Mouse (Mus musculus): ENCODE measurements at regions not wholly inside any gene's neighbourhood (a gene's known extent, or its start where the extent isn't known, plus 50 kb on each side); places are given as distances from the start of the nearest gene placed in this dataset.
A peak's percentile ranks its signal among the peaks of the same experiment; 100 is the strongest.
"Not testable (repeated sequence)": the region's sequence is repeated elsewhere in the genome, so short reads cannot be mapped to it uniquely, and the experiment has no call there.

DNA sequence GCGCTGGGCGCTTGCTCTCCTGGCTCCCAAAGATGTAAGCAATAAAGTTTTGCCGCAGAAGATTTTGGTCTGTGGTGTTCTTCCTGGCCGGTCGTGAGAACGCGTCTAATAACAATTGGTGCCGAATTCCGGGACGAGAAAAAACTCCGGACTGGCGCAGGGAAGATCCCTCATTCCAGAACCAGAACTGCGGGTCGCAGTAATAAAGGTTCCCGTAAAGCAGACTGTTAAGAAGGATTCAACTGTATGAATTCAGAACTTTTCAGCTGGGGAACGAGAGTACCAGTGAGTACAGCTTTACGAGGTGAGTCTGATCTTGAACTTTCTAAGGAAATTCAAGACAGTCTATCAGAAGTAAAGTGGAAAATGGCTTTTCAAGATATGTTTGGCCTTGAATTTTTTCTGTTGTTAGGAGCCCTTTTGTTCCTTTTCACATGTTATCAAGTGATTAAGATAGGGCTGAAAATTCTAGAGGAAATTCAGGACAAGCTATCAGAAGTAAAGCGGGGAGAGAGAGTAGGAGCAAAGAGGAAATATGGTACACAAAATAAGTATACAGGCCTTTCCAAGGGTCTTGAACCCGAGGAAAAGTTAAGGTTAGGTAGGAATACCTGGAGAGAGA lies 76.4 kb downstream of the Dusp6 start:
- not testable (repeated sequence) for H3K36me3 ChIP-seq (ENCODE audit: control insufficient read depth, insufficient read depth, low read length); H3K9ac ChIP-seq (ENCODE audit: low read depth, low read length); H3K4me2 ChIP-seq (replicated peaks; ENCODE audit: low read depth, low read length); H3K4me3 ChIP-seq (ENCODE audit: low read length); H3K27ac ChIP-seq (ENCODE audit: low read depth, low read length); H3K4me1 ChIP-seq (ENCODE audit: control insufficient read depth, insufficient read depth, low read length); H3K9me3 ChIP-seq (ENCODE audit: control insufficient read depth, low read length); H3K27me3 ChIP-seq (ENCODE audit: control insufficient read depth, insufficient read depth, low read length); ATAC-seq (ENCODE audit: low FRiP score, low TSS enrichment)
- WGBS, result 100% methylated on average over 8 of the region's 19 CpGs

DNA sequence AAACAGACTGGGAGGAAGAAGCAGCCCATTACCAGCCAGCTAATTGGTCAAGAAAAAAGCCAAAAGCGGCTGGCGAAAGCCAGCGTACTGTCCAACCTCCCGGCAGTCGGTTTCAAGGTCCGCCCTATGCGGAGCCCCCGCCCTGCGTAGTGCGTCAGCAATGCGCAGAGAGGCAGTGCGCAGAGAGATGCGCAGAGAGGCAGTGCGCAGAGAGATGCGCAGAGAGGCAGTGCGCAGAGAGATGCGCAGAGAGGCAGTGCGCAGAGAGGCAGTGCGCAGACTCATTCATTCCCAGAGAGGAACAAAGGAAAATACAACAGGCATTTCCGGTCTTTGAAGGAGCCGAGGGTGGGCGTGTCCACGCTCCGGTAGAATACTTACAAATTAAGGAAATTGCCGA lies 77.0 kb downstream of the Dusp6 start:
- not testable (repeated sequence) for H3K4me3 ChIP-seq (ENCODE audit: low read length); H3K27ac ChIP-seq (ENCODE audit: low read depth, low read length); H3K27me3 ChIP-seq (ENCODE audit: control insufficient read depth, insufficient read depth, low read length); H3K9ac ChIP-seq (ENCODE audit: low read depth, low read length); ATAC-seq (ENCODE audit: low FRiP score, low TSS enrichment); H3K36me3 ChIP-seq (ENCODE audit: control insufficient read depth, insufficient read depth, low read length); H3K4me1 ChIP-seq (ENCODE audit: control insufficient read depth, insufficient read depth, low read length); H3K4me2 ChIP-seq (replicated peaks; ENCODE audit: low read depth, low read length); H3K9me3 ChIP-seq (ENCODE audit: control insufficient read depth, low read length)
- no CpG with 5 or more reads among the region's 25 CpGs for WGBS

DNA sequence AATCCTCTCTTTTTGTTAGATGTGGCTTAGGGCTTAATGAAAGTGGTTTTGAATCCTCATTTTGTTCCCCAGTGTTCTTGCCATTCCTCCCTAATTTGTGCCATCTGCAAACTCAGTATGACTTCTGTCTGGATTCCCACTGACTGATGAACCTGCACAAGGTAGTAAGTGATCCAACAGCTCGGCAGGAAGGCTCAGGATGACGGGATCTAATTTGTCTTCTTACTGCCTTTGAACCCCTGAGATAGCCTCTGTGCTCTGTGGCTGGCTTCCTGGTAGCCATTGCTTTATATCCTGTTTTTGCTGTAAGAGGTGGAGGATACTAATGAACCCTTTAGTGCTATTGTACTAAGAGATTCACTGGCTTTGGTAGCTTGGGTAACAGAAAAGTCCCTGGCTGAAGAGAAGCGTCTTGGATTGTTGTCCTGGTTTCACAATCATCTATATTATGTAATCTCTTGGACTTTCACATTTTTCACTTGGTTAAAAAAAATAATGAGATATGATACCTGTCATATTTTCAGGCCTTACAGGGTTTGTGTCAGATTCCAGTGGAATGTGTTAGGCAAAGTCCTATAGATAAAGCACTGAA lies 86.2 kb downstream of the Dusp6 start:
- WGBS, result 56% methylated on average over 3 of the region's 3 CpGs
- no peak overlapping the region for H3K4me3 ChIP-seq (ENCODE audit: low read length)
- H3K4me2 ChIP-seq (replicated peaks; ENCODE audit: low read depth, low read length), result no peak overlapping the region
- 0 out of 2 replicates have a peak, but pooled peaks cover 2% of the 10 kb centered on the region for H3K9me3 ChIP-seq (ENCODE audit: control insufficient read depth, low read length)
- no peaks in the 10 kb centered on the region for H3K27me3 ChIP-seq (ENCODE audit: control insufficient read depth, insufficient read depth, low read length)
- H3K9ac ChIP-seq (ENCODE audit: low read depth, low read length), result no peak overlapping the region
- ATAC-seq (ENCODE audit: low FRiP score, low TSS enrichment), result no peak
- H3K36me3 ChIP-seq (ENCODE audit: control insufficient read depth, insufficient read depth, low read length), result no peaks in the 10 kb centered on the region
- no peak overlapping the region for H3K27ac ChIP-seq (ENCODE audit: low read depth, low read length)
- peaks cover 6% of the 10 kb centered on the region; the same call in 1 of the 2 replicates for H3K4me1 ChIP-seq (ENCODE audit: control insufficient read depth, insufficient read depth, low read length)

DNA sequence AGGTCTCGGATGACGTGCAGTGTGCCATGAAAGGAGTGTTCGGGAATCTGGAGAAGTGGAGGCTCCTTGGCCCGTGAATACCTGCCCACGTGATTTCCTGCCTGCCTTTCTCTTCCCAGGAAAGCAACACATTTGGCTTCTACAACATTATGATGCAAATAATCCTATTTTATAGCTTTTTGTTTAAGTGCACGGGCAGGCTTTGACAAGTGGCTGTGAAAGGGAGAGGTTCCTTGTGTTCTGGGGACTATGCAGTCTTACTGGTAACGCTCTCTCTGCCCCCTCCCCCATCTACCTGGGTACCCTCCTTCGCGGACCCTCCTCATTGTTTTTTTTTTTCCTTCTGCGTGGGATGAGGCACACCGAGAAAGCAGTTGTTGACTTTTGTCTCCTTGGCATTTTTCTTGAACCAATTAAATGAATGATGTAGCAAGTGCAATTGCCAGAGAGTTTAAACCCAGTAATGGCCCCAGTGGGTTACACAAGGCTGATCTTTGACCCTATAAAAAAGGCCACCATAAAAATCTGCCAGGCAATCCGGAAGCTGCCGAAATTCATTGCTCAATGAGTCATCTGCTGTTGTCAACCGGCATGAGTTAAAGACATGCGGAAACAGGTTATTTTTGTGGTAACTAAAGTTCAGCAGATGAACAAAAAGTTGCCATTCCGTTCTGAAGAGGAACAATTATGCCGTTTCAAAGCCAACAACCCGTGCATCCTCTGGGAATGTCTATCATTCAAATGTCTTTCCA lies 90.7 kb downstream of the Dusp6 start:
- no peaks in the 10 kb centered on the region for H3K36me3 ChIP-seq (ENCODE audit: control insufficient read depth, insufficient read depth, low read length)
- peaks cover 6% of the 10 kb centered on the region; the same call in 1 of the 2 replicates for H3K4me1 ChIP-seq (ENCODE audit: control insufficient read depth, insufficient read depth, low read length)
- 9% methylated on average over 18 of the region's 18 CpGs for WGBS
- no peak overlapping the region for H3K4me3 ChIP-seq (ENCODE audit: low read length)
- H3K9ac ChIP-seq (ENCODE audit: low read depth, low read length), result no peak overlapping the region
- no peak overlapping the region for H3K27ac ChIP-seq (ENCODE audit: low read depth, low read length)
- peak overlapping the region; percentile 29 for H3K4me2 ChIP-seq (replicated peaks; ENCODE audit: low read depth, low read length)
- no peaks in the 10 kb centered on the region for H3K9me3 ChIP-seq (ENCODE audit: control insufficient read depth, low read length)
- peak; percentile 35; the same call in 1 of the 2 replicates for ATAC-seq (ENCODE audit: low FRiP score, low TSS enrichment)
- no peaks in the 10 kb centered on the region for H3K27me3 ChIP-seq (ENCODE audit: control insufficient read depth, insufficient read depth, low read length)

DNA sequence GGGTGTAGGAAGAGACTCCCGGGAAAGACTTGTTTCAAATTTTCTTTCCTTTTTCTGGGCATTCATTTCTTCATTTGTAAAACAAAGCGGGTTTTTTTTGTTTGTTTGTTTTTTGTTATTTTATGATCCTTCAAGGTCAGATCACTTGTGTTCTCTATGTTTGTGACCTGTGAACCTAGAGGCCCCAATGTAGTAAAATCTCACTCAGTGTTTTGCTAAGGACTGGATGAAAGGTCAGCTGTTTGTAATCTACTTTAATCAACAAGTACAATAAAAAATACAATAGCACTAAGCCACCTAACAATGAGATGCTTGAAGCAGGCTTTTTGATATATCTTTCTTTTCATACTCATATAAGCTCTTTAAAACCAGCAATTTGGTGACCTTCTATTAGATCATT lies 91.3 kb downstream of the Dusp6 start:
- no peak overlapping the region for H3K9ac ChIP-seq (ENCODE audit: low read depth, low read length)
- H3K4me3 ChIP-seq (ENCODE audit: low read length), result no peak overlapping the region
- no peak overlapping the region for H3K4me2 ChIP-seq (replicated peaks; ENCODE audit: low read depth, low read length)
- WGBS, result 22% methylated on average over 2 of the region's 2 CpGs
- no peaks in the 10 kb centered on the region for H3K27me3 ChIP-seq (ENCODE audit: control insufficient read depth, insufficient read depth, low read length)
- H3K27ac ChIP-seq (ENCODE audit: low read depth, low read length), result no peak overlapping the region
- H3K4me1 ChIP-seq (ENCODE audit: control insufficient read depth, insufficient read depth, low read length), result peaks cover 6% of the 10 kb centered on the region; the same call in 1 of the 2 replicates
- no peaks in the 10 kb centered on the region for H3K36me3 ChIP-seq (ENCODE audit: control insufficient read depth, insufficient read depth, low read length)
- H3K9me3 ChIP-seq (ENCODE audit: control insufficient read depth, low read length), result no peaks in the 10 kb centered on the region
- no peak for ATAC-seq (ENCODE audit: low FRiP score, low TSS enrichment)

DNA sequence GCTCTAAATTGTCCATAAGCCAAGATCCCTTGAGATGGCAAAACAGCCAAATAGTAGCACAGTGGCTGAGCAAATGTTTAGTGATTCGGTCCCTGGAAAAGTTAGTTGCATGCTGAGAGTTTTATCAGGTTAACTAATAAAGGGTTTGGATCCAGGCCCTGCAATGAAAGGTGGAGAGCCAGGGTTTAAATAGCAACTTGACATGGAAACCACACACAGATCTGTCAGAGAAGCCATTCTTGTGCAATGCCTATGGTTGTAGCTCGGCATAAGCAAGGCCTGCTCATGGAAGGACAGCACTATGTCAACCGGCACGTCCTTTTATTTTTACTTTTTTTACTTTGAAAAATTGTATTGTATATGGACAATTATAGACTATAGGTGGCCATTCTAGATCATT lies 92.3 kb downstream of the Dusp6 start:
- peaks cover 6% of the 10 kb centered on the region; the same call in 1 of the 2 replicates for H3K4me1 ChIP-seq (ENCODE audit: control insufficient read depth, insufficient read depth, low read length)
- no peaks in the 10 kb centered on the region for H3K27me3 ChIP-seq (ENCODE audit: control insufficient read depth, insufficient read depth, low read length)
- no peak overlapping the region for H3K4me2 ChIP-seq (replicated peaks; ENCODE audit: low read depth, low read length)
- WGBS, result 94% methylated on average over 4 of the region's 4 CpGs
- no peak overlapping the region for H3K9ac ChIP-seq (ENCODE audit: low read depth, low read length)
- H3K9me3 ChIP-seq (ENCODE audit: control insufficient read depth, low read length), result no peaks in the 10 kb centered on the region
- no peak for ATAC-seq (ENCODE audit: low FRiP score, low TSS enrichment)
- H3K36me3 ChIP-seq (ENCODE audit: control insufficient read depth, insufficient read depth, low read length), result no peaks in the 10 kb centered on the region
- no peak overlapping the region for H3K27ac ChIP-seq (ENCODE audit: low read depth, low read length)
- no peak overlapping the region for H3K4me3 ChIP-seq (ENCODE audit: low read length)

DNA sequence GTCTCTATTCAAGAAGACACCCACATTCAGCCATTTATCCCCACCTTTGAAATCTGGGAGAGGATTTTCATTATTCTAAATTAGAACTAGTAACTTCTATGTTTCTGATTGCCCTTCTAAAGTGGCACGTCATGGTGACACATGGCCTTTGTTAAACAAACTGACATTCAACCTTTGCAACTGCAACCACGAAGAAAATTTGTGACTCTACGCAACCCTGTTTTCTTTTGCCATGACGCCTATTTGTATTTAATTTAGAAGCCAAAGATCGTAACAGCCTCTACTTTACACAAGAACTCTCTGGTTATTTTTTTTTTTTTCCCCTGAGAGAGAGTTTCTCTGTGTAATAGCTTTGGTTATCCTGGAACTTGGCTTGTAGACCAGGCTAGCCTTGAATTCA lies 93.2 kb downstream of the Dusp6 start:
- Histone ChIP-seq H3K4me3 (ENCODE audit: low read length) (no peak overlapping the region), H3K36me3 (ENCODE audit: control insufficient read depth, insufficient read depth, low read length) (no peaks in the 10 kb centered on the region), H3K27me3 (ENCODE audit: control insufficient read depth, insufficient read depth, low read length) (no peaks in the 10 kb centered on the region), H3K27ac (ENCODE audit: low read depth, low read length) (no peak overlapping the region), H3K9ac (ENCODE audit: low read depth, low read length) (no peak overlapping the region), H3K9me3 (ENCODE audit: control insufficient read depth, low read length) (no peaks in the 10 kb centered on the region), H3K4me1 (ENCODE audit: control insufficient read depth, insufficient read depth, low read length) (peaks cover 6% of the 10 kb centered on the region; the same call in 1 of the 2 replicates), H3K4me2 (replicated peaks; ENCODE audit: low read depth, low read length) (no peak overlapping the region)
- ATAC-seq (ENCODE audit: low FRiP score, low TSS enrichment), result no peak
- WGBS, result 62% methylated on average over 5 of the region's 5 CpGs

DNA sequence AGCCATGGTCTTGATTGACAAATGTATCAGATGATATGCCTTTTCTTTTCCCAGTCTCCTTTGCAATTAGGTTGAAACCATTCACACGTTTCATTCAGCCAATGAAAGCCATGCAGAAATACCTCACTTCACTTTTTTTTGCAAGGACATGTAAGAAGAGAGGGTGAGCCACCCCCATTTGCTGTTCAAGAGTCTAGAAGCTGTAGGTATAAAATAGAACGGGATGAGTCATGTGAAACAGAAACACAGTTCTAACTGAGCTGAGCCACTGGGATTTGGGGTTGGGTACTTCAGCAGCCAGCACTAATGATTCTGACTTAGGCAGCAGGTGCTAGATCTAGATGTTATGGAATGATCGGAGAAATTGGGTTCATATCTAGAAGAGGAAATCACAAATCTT lies 93.9 kb downstream of the Dusp6 start:
- Histone ChIP-seq H3K4me3 (ENCODE audit: low read length) (no peak overlapping the region), H3K4me2 (replicated peaks; ENCODE audit: low read depth, low read length) (no peak overlapping the region), H3K9ac (ENCODE audit: low read depth, low read length) (no peak overlapping the region), H3K36me3 (ENCODE audit: control insufficient read depth, insufficient read depth, low read length) (no peaks in the 10 kb centered on the region), H3K9me3 (ENCODE audit: control insufficient read depth, low read length) (no peaks in the 10 kb centered on the region), H3K27me3 (ENCODE audit: control insufficient read depth, insufficient read depth, low read length) (no peaks in the 10 kb centered on the region), H3K27ac (ENCODE audit: low read depth, low read length) (no peak overlapping the region), H3K4me1 (ENCODE audit: control insufficient read depth, insufficient read depth, low read length) (peaks cover 6% of the 10 kb centered on the region; the same call in 1 of the 2 replicates)
- WGBS, result 79% methylated on average over 3 of the region's 3 CpGs
- ATAC-seq (ENCODE audit: low FRiP score, low TSS enrichment), result no peak

DNA sequence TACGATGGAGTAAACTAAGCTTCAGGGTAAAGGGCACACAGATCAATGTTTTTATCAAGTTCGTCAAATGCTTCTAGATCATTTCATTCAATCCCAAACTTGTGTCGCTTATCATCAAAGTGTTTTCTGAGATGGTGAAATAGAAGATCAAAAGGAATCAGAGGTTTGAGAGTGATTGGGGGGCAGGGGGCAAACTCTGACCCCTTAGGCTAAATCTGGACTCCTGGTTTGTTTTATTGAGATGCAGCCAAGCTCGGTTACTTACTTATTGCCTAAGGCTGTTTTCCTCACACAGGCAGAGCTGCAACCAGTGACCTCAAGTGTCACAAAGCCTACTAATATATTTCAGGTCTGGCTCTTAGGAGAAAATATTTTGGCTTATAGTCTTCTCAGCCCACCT lies 94.3 kb downstream of the Dusp6 start:
- Histone ChIP-seq H3K4me2 (replicated peaks; ENCODE audit: low read depth, low read length) (no peak overlapping the region), H3K27ac (ENCODE audit: low read depth, low read length) (no peak overlapping the region), H3K9me3 (ENCODE audit: control insufficient read depth, low read length) (no peaks in the 10 kb centered on the region), H3K4me3 (ENCODE audit: low read length) (no peak overlapping the region), H3K9ac (ENCODE audit: low read depth, low read length) (no peak overlapping the region), H3K36me3 (ENCODE audit: control insufficient read depth, insufficient read depth, low read length) (no peaks in the 10 kb centered on the region), H3K27me3 (ENCODE audit: control insufficient read depth, insufficient read depth, low read length) (no peaks in the 10 kb centered on the region), H3K4me1 (ENCODE audit: control insufficient read depth, insufficient read depth, low read length) (peaks cover 6% of the 10 kb centered on the region; the same call in 1 of the 2 replicates)
- ATAC-seq (ENCODE audit: low FRiP score, low TSS enrichment), result no peak
- WGBS, result 65% methylated on average over 4 of the region's 4 CpGs
